Mouse (Mus musculus): ENCODE measurements around the gene Gm44805.

Gm44805 gene

DNA sequence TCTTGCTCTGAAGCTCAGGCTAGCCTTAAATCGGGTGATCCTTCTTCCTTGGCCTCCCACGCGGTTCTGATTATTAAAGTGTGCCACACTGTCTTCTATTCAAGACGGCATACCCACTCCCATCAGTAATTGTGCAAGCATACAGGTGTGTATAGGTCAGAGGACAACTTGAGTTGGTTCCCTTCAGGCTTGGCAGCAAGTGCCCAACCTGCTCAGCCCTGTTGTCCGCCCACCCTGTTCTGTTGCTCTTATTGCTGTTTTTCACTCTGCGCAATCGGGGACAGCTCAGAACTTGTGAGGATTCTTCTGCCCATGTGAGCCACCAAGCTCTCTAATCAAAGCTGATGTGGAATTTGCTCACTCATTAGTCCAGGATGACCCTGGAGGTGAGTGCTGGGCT lies 24.0 kb upstream of the Gm44805 start:
- CTCF ChIA-PET = interaction anchor here in 2 of 4 experiments (1.1 to 7.9 kb wide), 2 partner anchors 8 to 10 kb away, joined by 4 to 86 read pairs; partner anchors contain the start of gene Tomm40 (in 2 of the 2)
- POLR2A ChIA-PET = interaction anchor here in 2 of 4 experiments (0.7 to 19.8 kb wide), 9 partner anchors 8 to 190 kb away, joined by 3 to 415 read pairs (median 5); partner anchors contain the start of genes Tomm40 (in 2 of the 2), Apoc1 (in 1 of the 2) and Clptm1 (in 1 of the 2)

DNA sequence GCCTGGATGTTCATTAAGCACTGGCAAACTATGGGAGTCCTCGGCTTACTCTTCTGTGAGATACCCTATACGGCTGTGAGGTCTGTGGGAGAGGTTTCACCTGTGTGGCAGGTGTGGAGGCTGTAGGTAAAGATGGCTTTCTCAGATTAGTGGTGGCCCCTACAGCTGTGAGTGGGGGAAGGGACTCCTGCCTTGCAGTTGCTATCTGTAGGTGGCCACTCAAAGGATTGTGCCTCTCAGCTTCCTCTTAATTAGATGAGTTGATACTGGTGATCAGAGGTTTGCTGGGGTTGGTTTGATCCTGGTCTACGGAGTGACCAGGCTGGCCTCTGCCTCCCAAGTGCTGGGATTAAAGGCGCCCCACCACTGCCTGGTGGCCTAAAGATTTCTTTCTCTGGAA lies 23.3 kb upstream of the Gm44805 start:
- POLR2A ChIA-PET = interaction anchor here in 3 of 4 experiments (0.6 to 19.8 kb wide), 10 partner anchors 9 to 280 kb away, joined by 3 to 415 read pairs (median 80); partner anchors contain the start of genes Clptm1 (in 2 of the 3), Tomm40 (in 2 of the 3) and Apoc1 (in 1 of the 3)
- CTCF ChIA-PET = interaction anchor here in 1 of 4 experiments (7.9 kb wide), 1 partner anchor 8 kb away, joined by 86 read pairs; the partner anchor contains the start of gene Tomm40

DNA sequence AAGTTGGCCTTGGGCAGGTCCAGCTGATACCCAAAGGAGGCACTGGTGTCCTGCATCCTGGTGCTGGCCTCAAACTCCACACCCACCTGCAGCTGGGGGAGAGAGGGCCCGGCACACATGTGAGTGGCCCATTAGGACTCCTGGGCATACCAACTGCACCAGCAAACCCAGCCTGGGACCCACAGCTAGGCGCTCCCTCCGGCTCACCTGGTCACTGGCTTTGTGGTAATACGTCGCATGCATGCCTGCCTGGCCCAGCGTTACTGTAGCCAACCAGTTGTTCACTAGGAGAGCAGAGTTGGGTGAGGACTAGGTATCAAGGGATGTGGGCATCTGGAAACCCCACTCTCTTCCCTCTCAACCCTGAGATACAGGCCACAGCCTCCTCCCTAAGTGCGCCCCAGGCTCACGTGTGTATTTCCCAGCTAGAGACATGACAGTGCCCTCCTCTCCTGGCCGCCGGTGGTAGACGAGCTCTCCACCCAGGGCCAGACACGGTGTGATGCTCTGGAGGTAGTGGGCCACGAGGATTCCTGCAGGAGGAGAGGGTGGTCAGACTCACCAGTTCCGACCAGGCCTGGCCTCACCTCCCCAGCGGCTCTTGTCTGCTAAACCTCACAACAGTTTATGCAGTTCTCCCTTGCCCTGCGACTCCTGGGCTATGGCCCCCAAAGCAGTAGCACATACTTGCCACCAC lies 21.8 kb upstream of the Gm44805 start:
- ChIA-PET CTCF (interaction anchor here (0.6 to 9.6 kb wide), 14 partner anchors 9 to 114 kb away, joined by 3 to 156 read pairs (median 3); partner anchors contain the start of genes Clptm1 (in 1 of the 4) and Tomm40 (in 1 of the 4)), POLR2A (interaction anchor here (0.6 to 19.8 kb wide), 19 partner anchors 9 to 88 kb away, joined by 3 to 415 read pairs (median 10); partner anchors contain the start of genes Apoc1 (in 2 of the 4), Apoc4 (in 2 of the 4), Clptm1 (in 2 of the 4) and Gm44805 (in 2 of the 4))

DNA sequence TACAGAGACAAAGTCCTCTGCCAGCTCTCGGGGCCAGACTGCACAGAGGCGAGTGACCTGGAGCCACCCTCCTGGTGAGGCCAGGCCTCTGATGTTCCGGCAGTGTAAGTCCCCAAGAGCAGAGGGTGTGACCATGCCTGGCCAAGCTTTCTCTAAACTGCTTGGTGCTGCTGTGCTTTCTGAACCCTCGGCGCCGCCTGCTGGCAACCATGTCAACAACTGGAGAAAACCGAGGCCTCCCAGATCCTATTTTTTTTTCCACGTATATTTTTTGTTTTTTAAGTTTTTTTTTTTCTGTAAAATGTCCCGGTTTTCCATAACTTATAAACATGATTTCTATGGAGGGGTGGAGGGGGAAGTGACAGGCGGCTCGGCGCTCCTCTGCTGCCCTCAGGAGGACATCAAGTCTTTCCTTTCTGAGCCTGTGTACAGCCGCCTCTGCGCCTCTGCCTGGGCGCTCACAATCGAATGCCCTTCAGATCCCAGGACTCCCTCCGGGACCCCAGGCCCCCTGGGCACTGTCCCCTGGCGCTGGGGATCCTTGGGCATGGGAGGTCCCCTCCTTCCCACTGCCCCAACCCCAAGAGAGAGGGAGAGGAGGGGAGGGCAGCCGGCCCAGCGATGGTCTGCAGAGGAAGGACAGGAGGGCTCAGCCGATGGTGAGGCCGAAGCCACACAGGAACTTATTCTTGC lies 20.0 kb upstream of the Gm44805 start:
- POLR2A ChIA-PET = interaction anchor here (0.6 to 19.8 kb wide), 73 partner anchors 10 to 492 kb away, joined by 3 to 415 read pairs (median 5); partner anchors contain the start of genes Tomm40 (in 4 of the 4), Clptm1 (in 3 of the 4), Apoc1 (in 2 of the 4) and Apoc2 (in 2 of the 4)
- CTCF ChIA-PET = interaction anchor here (0.5 to 9.6 kb wide), 46 partner anchors 8 to 465 kb away, joined by 3 to 156 read pairs (median 4); partner anchors contain the start of genes Clptm1 (in 3 of the 4), Tomm40 (in 3 of the 4), Apoc1 (in 1 of the 4) and Apoc4 (in 1 of the 4)

DNA sequence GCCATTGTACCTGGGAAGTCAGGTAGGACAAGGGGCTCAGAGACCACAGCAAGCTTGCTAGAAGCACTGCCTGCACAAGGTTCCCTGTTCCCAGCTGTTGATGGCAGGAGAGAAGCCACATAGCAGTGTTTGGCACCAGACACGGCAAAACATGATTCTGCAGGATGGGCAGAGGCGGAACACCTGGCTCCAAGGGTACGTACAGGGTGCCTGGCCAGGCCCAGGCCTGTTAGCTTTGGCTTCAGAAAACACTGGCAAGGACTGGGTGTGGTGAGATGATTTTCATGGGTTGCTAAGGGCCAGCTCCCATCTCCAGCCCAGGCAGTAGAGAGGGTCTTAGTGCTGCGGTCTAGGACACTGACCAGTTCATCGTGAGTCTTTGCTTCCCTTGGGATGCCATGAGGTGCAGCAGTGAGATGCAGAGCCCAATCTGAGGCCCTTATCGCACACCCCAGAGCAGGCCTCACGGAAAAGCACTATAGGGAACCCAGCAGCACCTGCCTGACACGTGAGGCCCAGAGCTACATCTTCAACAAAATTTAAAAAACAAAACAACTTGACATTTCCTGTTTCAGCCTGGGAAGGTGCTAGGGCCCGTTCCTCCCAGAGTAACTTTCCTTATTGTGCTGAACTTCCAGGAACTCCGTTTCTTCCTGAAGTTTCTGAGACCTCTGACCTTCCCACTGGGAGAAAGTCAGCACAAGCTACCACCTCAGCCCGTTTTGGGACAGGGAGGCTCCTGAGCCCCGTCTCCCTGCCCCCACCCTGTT lies 19.3 kb upstream of the Gm44805 start:
- POLR2A ChIA-PET = interaction anchor here (0.6 to 19.8 kb wide), 89 partner anchors 10 to 492 kb away, joined by 3 to 415 read pairs (median 5); partner anchors contain the start of genes Clptm1 (in 3 of the 4), Tomm40 (in 3 of the 4), Apoc1 (in 2 of the 4) and Apoc2 (in 2 of the 4)
- CTCF ChIA-PET = interaction anchor here (0.5 to 9.6 kb wide), 51 partner anchors 8 to 464 kb away, joined by 3 to 156 read pairs (median 4); partner anchors contain the start of genes Clptm1 (in 3 of the 4), Tomm40 (in 3 of the 4), Apoc1 (in 1 of the 4) and Apoc4 (in 1 of the 4)

DNA sequence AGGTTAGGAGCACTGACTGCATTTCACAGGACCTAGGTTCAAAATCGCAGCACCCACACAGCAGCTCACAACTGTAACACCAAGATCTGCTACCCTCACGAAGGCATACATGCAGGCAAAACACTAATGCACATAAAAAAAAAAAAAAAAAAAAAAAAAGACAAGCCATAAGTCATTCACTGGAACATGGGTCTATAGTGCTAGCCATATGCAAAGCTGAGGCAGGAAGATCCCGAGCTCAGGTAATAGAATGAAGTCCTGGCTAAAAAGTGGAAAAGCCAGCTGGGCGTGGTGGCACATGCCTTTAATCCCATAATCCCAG lies 18.6 kb upstream of the Gm44805 start:
- CTCF ChIA-PET = interaction anchor here (0.5 to 9.6 kb wide), 27 partner anchors 11 to 336 kb away, joined by 3 to 156 read pairs (median 6); partner anchors contain the start of genes Clptm1 (in 3 of the 4) and Tomm40 (in 3 of the 4)
- POLR2A ChIA-PET = interaction anchor here (0.5 to 19.8 kb wide), 99 partner anchors 8 to 491 kb away, joined by 3 to 415 read pairs (median 5); partner anchors contain the start of genes Clptm1 (in 3 of the 4), Tomm40 (in 3 of the 4), Apoc1 (in 2 of the 4) and Apoc2 (in 2 of the 4)

DNA sequence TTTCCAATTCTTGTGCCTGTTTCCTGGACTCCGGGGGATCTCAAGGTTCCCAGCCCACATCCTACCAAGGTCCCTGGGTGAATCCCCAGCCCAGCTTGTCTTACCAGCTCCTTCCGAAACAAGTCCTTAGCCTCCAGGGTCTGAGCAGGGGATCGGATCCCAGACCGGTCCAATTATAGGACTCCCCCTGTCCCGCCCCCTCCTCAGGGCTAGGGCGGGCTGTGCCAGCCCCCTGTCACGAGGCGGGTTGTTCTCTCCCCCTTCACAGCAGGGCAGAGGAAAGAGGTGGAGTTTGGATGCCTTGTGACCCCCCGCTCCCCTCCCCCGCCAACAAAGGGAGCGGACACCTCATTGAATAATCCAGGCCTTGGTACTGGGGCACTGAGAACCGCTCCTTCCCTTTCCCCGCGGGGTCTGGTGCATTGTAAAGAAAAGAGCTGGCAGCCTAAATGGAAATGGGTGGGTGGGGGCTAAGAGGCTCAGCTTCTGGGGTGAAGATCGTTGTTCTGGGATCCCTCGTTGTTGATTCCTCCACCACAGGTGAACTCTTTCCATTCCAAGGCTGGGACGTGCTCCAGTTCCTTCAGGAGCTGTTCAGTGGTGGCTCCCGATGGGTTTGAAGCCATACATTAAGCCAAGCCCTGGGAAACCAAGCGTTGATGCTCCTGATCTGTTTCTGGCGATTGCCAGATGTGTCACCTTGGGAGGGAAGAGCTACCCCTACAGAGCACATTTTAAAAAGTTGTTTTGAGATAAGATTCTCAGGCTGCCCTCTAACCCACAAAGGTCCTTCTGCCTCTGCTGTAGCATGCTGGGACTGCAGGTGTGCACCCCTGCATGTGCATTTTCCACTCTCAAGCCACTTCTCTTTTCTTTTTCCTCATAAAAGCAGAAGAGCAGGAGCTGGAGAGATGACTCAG lies 17.9 kb upstream of the Gm44805 start, which contains the start of gene Apoe:
Apoe (minus strand) TSS at position 282 of the 920 bp plus-strand sequence.
- ChIA-PET POLR2A (interaction anchor here (0.5 to 19.8 kb wide), 115 partner anchors 8 to 526 kb away, joined by 3 to 415 read pairs (median 5); partner anchors contain the start of genes Clptm1 (in 3 of the 4), Tomm40 (in 3 of the 4), Apoc1 (in 2 of the 4) and Apoc2 (in 2 of the 4)), CTCF (interaction anchor here (0.5 to 9.6 kb wide), 26 partner anchors 13 to 294 kb away, joined by 3 to 156 read pairs (median 5); partner anchors contain the start of genes Tomm40 (in 3 of the 4) and Clptm1 (in 2 of the 4))

DNA sequence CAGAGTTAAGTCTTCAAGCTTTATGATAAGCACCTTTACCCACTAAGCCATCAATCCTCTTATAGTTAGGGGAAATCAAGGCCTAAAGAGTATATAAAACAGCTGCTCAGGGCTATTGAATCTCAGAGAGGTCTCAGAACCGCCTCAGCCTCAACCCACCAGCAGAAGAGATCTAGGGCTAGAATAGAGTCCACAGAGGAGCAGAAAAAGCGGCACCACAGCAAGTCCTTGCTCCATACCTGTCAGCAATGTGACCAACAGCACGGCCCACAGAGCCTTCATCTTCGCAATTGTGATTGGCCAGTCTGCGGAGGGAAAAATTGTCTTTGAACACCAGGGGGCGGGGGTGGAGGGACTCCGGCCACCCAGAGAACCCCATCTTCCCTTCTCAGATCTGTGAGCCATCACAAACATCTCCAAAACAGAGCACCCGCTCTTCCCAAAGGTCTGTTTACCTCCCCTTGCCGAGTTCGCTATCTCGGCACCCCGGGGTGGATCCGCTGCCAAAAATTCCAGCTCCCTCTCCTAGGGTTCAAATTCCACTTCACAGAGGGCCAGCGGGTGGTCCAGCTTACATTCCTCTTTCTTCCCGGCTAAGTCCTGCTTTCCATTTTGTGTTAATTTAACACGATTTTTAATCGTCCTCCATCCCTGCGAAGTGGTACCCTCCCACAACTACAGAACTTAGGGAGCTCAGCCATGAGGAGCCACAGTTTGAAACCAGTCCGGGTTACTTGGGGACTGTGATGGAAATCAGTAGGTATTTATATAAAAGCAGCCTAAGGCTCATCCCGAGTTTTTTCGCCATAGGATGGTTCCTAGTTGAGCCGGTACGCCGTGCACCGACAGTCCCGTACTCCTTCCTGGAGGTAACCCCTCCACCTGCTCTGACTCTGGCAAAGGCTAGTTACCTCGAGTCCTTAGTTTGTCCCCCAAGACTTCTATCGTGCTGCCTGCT lies 17.0 kb upstream of the Gm44805 start:
- POLR2A ChIA-PET = interaction anchor here (0.6 to 19.8 kb wide), 89 partner anchors 7 to 525 kb away, joined by 3 to 415 read pairs (median 6); partner anchors contain the start of genes Clptm1 (in 3 of the 4), Tomm40 (in 3 of the 4), Apoc1 (in 2 of the 4) and Apoc2 (in 2 of the 4)

DNA sequence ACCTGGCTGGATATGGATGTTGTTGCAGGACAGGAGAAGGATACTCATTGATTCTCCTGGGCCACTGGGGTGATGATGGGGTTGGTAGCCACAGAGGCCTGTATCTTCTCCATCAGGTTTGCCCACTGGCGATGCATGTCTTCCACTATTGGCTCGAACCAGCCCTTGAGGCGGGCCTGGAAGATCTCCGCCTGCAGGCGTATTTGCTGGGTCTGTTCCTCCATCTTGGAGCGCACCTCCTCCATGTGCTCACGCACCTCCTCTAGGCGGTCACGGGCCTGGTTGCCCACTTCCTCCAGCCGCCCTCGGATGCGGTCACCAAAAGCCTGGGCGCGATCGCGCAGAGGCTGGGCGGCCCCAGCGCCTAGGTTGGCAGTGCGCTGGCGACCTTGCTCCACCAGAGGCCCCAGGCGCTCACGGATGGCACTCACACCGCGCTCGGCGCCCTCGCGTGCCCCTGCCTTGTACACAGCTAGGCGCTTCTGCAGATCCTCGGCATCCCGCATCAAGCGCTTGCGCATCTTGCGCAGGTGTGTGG lies 15.2 kb upstream of the Gm44805 start:
- ChIA-PET CTCF (interaction anchor here (1.0 to 9.6 kb wide), 6 partner anchors 22 to 29 kb away, joined by 3 to 119 read pairs (median 10); no protein-coding TSS in a partner anchor), POLR2A (interaction anchor here (1.0 to 19.8 kb wide), 24 partner anchors 6 to 187 kb away, joined by 3 to 415 read pairs (median 34); partner anchors contain the start of genes Tomm40 (in 3 of the 4), Apoc1 (in 2 of the 4), Apoc4 (in 2 of the 4) and Clptm1 (in 2 of the 4))

More for the DNA sequence above, 17.0 kb upstream of the Gm44805 start:
- CTCF ChIA-PET = interaction anchor here (0.5 to 9.6 kb wide), 19 partner anchors 13 to 108 kb away, joined by 3 to 156 read pairs (median 5); partner anchors contain the start of genes Tomm40 (in 3 of the 4), Clptm1 (in 1 of the 4) and Nectin2 (in 1 of the 4)

DNA sequence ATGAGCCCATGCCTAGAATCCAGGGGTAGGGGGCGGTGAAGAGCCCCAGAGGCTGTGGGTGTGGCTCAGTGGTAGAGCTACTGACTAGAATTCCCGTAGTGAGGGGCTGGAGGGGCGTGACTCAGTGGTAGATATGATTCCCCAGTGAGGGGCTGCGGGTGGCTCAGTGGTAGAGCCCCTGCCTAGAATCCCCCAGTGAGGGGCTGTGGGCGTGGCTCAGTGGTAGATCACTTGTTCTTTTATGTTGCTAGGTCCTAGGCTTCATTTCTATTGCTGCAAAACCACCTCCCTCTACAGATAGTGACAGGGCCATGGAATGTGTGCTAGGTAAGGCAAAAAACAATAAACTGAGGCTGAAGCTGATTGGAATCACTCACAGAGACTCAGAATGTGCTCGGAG lies 14.7 kb upstream of the Gm44805 start:
- CTCF ChIA-PET = interaction anchor here (0.6 to 9.6 kb wide), 6 partner anchors 27 to 289 kb away, joined by 3 to 119 read pairs (median 6); partner anchors contain the start of gene Clasrp (in 1 of the 4)
- POLR2A ChIA-PET = interaction anchor here in 3 of 4 experiments (0.7 to 19.8 kb wide), 22 partner anchors 5 to 187 kb away, joined by 3 to 415 read pairs (median 13); partner anchors contain the start of genes Tomm40 (in 3 of the 3), Apoc4 (in 2 of the 3), Clptm1 (in 2 of the 3) and Gm44805 (in 2 of the 3)

DNA sequence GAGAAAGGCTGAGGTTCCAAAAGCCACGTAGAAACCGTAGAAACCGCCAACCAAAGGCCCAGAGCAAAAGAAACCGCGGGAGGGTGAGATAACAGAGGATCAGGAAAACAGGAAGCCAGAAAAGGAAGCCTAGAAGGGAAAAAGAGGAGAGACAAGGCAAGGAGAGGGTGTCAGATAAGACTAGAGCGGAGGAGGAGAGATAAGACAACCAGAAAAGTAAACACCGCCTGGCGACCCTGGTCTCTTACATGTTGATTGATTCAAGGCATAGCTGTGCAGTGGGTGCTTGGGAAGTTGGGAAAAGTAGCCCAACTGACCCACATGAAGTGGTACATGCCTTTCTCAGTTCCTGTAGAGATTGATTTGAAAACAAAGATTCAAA lies 14.0 kb upstream of the Gm44805 start:
- CTCF ChIA-PET = interaction anchor here (0.6 to 9.6 kb wide), 7 partner anchors 26 to 288 kb away, joined by 3 to 119 read pairs (median 6); partner anchors contain the start of gene Clasrp (in 1 of the 4)
- POLR2A ChIA-PET = interaction anchor here in 3 of 4 experiments (0.7 to 19.8 kb wide), 20 partner anchors 5 to 119 kb away, joined by 3 to 415 read pairs (median 13); partner anchors contain the start of genes Apoc4 (in 2 of the 3), Clptm1 (in 2 of the 3), Gm44805 (in 2 of the 3) and Tomm40 (in 2 of the 3)

DNA sequence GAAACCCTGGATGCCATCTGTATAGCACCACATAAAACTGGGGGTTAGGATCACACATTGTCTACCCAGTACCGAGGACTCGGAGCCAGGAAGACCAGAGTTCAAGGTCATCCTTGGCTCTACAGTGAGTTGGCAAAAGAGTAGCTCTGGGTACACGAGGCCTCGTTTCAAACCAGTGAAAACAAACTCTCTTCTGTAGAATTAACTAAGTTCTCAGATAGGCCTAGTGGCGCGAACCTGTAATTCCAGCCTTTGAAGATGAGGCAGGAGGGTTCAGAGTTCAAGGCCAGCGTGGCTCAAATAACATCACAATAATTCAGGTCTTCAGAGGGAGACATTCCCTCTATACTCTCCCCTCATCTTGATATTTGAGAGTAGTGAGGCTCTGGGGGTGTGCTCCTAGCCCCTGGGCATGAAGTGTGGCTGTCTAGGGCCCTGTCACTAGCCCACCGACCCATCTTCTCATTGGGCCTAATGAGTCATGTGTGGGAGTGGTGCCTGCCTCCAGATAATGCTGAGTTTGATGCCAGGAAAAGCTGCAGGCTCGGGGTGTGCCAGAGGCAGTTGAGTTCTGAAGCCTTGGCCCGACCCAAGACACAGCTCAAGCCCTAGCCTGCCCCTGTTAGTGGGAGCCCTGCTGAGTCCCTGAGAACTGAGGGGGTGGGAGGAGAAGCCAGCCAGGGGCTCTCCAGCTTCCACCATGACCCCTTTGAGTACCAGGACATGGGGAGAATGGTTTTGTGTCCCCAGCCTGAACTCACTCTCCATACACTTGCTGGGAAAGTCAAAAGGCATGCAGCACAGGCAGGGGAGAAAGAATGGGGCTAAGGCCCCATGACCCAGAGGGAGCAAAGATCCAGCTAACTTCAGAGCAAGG lies 13.4 kb upstream of the Gm44805 start:
- ChIA-PET CTCF (interaction anchor here in 3 of 4 experiments (0.6 to 9.6 kb wide), 6 partner anchors 8 to 86 kb away, joined by 3 to 119 read pairs (median 8); no protein-coding TSS in a partner anchor), POLR2A (interaction anchor here in 2 of 4 experiments (0.6 to 19.8 kb wide), 24 partner anchors 4 to 329 kb away, joined by 3 to 415 read pairs (median 6); partner anchors contain the start of genes Apoc4 (in 2 of the 2), Clptm1 (in 2 of the 2), Gm44805 (in 2 of the 2) and Tomm40 (in 2 of the 2))
